Mouse (Mus musculus) megakaryocyte, embryonic 14.5 days (primary cell): ENCODE measurements around the gene Syt13.

ENCODE experiments used
- FLI1 ChIP-seq: IDR thresholded peaks from 2 replicates; pipeline ENCODE4 v1.6.1; 2012; ENCODE audit warnings: low read length, inconsistent platforms, mixed read lengths
- GATA1 ChIP-seq: IDR thresholded peaks from 3 replicates; pipeline ENCODE4 v1.6.1; 2012; ENCODE audit warnings: mixed read lengths, low read length, inconsistent platforms, borderline replicate concordance

DNA sequence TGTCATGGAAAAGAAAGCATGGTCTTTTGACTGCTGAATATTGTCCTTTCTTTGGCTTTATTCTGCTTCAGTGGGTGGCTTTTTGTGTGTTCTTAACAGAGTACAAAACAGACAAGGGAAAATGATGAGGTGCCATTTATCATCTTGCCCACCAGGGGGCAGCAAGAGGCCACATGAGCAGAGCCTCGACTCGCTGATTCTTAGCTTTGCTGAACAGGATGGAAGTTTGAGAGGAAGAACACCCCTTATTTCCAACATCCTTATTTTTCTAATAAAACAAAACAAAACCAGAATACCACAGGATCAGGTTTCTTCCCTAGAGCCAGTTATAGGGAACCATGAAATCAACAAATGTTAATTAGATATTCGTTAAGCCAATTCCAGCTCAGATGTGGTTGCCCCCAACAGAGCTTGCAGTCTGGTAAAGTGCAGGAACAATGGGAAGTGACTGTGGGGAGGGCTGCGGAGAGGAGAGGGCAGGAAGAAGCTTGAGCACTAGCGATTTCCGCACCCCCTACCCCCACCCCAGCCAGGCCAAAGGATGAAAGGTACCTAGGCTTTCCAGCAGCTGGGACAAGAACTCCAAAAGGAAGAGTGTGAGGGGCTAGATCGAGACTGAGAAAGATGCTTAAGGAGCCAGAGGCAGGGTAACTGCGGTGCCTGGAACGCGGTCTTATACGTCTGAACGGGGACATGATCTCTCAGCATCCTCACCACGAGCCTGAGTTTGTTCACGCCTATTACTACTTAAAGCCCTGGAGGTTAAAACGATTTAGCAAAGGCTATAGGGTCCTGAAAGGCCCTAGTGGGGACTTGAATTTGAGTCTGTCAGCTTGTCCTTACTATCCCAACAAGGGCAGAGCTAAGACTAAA lies 31.6 kb upstream of the Syt13 start:
- TF ChIP-seq GATA1 (no peak), FLI1 (no peak)
